Mouse (Mus musculus) cerebellum, adult 2 months (tissue): ENCODE results near the gene Cda. TPM values are rescaled to one million over a fixed set of nuclear protein-coding genes. Genes with fewer than 3 reads are reported as not detected.
A peak's percentile ranks its signal among the peaks of the same experiment; 100 is the strongest.

Experiments used
- DNase-seq, 2 experiments: peaks; one replicate each; pipeline ENCODE4 v3.0.0; 2021
- H3K27ac ChIP-seq: fragments of 200-500 bp; 2 replicates; pipeline ENCODE4 v1.5.1; 2012; ENCODE audit warnings: low read length, control low read depth, inconsistent platforms; ENCODE audit not compliant: insufficient read depth
- H3K27me3 ChIP-seq: fragments of 200-500 bp; 2 replicates; pipeline ENCODE4 v1.6.1; 2012; ENCODE audit warnings: inconsistent platforms, mild to moderate bottlenecking, low read length, moderate library complexity; ENCODE audit not compliant: control insufficient read depth, insufficient read depth
- H3K4me1 ChIP-seq: fragments of 200-500 bp; 2 replicates; pipeline ENCODE4 v1.6.1; 2011; ENCODE audit warnings: low read length; ENCODE audit not compliant: control insufficient read depth, insufficient read depth
- H3K4me3 ChIP-seq: fragments of 200-500 bp; replicated peaks from 2 replicates; pipeline ENCODE3; 2011; ENCODE audit warnings: mild to moderate bottlenecking, low read depth, low read length, control low read depth; ENCODE audit not compliant: insufficient read depth
- CTCF ChIP-seq: fragments of 200-500 bp; IDR thresholded peaks from 2 replicates; pipeline ENCODE4 v1.5.1; 2011; ENCODE audit warnings: low read depth, mild to moderate bottlenecking, control low read depth, low read length, moderate library complexity, borderline replicate concordance; ENCODE audit not compliant: insufficient read depth
- POLR2A ChIP-seq: fragments of 200-500 bp; IDR thresholded peaks from 2 replicates; pipeline ENCODE4 v1.6.1; 2011; ENCODE audit warnings: low read length, control low read depth, borderline replicate concordance; ENCODE audit not compliant: insufficient read depth
- WGBS: fragments of 180-500 bp; shearing (Covaris S2); methylation state at CpG from one replicate; pipeline ENCODE4 v1.1.7; 2018; 5-methylcytosine and 5-hydroxymethylcytosine counted together
- polyA plus RNA-seq: library from polyadenylated mRNA; depleted of rRNA; stranded (reverse); fragments of >200 nt; gene quantifications from 2 replicates; pipeline ENCODE4 v1.2.3, GENCODE M21; 2012; rRNA removed

Gene Cda
- 12.6 and 15.4 TPM in 2 replicates for polyA plus RNA-seq

GRCm38 (mm10) chr4:138367641-138368497, at the start of gene Cda:
Cda (minus strand) TSS chr4:138367992.
- TF ChIP-seq POLR2A (no peak), CTCF (no peak)
- Histone ChIP-seq H3K27ac (no peak within 1 kb of the TSS), H3K4me1 (peaks cover 3% of the 10 kb centered on the region), H3K4me3 (peak within 1 kb of the TSS; percentile 55), H3K27me3 (no peaks in the 10 kb centered on the region)
- peak; percentile 66 to 73 for DNase-seq
- WGBS = 6% methylated on average over 34 of the region's 34 CpGs

- Histone ChIP-seq H3K4me3 (no peak overlapping the region), H3K27me3 (no peaks in the 10 kb centered on the region), H3K27ac (no peak overlapping the region), H3K4me1 (no peaks in the 10 kb centered on the region)
- DNase-seq = no peak
- TF ChIP-seq POLR2A = no peak
- no peak for TF ChIP-seq CTCF
- WGBS = 50% methylated on average over 5 of the region's 5 CpGs
Measured at GRCm38 (mm10) chr4:138416414-138416813, 48.6 kb upstream of the Cda start.

GRCm38 (mm10) chr4:138415991-138416390, 48.2 kb upstream of the Cda start:
- WGBS = 55% methylated on average over 3 of the region's 3 CpGs
- no peak for DNase-seq
- TF ChIP-seq CTCF (no peak), POLR2A (no peak)
- Histone ChIP-seq H3K27ac (no peak overlapping the region), H3K27me3 (no peaks in the 10 kb centered on the region), H3K4me3 (no peak overlapping the region), H3K4me1 (no peaks in the 10 kb centered on the region)

GRCm38 (mm10) chr4:138414725-138415124, 46.9 kb upstream of the Cda start:
- TF ChIP-seq CTCF (no peak), POLR2A (no peak)
- no peak overlapping the region for H3K4me3 ChIP-seq
- WGBS = 25% methylated on average over 6 of the region's 6 CpGs
- DNase-seq = no peak
- H3K4me1 ChIP-seq = no peaks in the 10 kb centered on the region
- no peaks in the 10 kb centered on the region for H3K27me3 ChIP-seq
- no peak overlapping the region for H3K27ac ChIP-seq

GRCm38 (mm10) chr4:138411504-138412121, 43.8 kb upstream of the Cda start:
- H3K27ac ChIP-seq = no peak overlapping the region
- no peak for DNase-seq
- 58% methylated on average over 7 of the region's 7 CpGs for WGBS
- TF ChIP-seq POLR2A (no peak), CTCF (no peak)
- H3K4me3 ChIP-seq = no peak overlapping the region
- H3K27me3 ChIP-seq = no peaks in the 10 kb centered on the region
- no peaks in the 10 kb centered on the region for H3K4me1 ChIP-seq

- Histone ChIP-seq H3K27me3 (no peaks in the 10 kb centered on the region), H3K4me3 (no peak overlapping the region), H3K27ac (no peak overlapping the region), H3K4me1 (no peaks in the 10 kb centered on the region)
- no peak for DNase-seq
- 22% methylated on average over 5 of the region's 5 CpGs for WGBS
- TF ChIP-seq POLR2A (no peak), CTCF (no peak)
Measured at GRCm38 (mm10) chr4:138411011-138411410, 43.2 kb upstream of the Cda start.

- WGBS = 78% methylated on average over 12 of the region's 13 CpGs
- Histone ChIP-seq H3K27ac (no peak overlapping the region), H3K4me1 (no peaks in the 10 kb centered on the region), H3K4me3 (no peak overlapping the region), H3K27me3 (no peaks in the 10 kb centered on the region)
- TF ChIP-seq POLR2A = no peak
- TF ChIP-seq CTCF = no peak
- no peak for DNase-seq
Measured at GRCm38 (mm10) chr4:138407479-138408194, 39.8 kb upstream of the Cda start.

GRCm38 (mm10) chr4:138404806-138405205, 37.0 kb upstream of the Cda start:
- no peaks in the 10 kb centered on the region; the same call in 1 of the 2 replicates for H3K27me3 ChIP-seq
- peak in 1 of 2 experiments; percentile 35 for DNase-seq
- WGBS = 0% methylated on average over 2 of the region's 2 CpGs
- H3K4me1 ChIP-seq = no peaks in the 10 kb centered on the region
- no peak overlapping the region for H3K4me3 ChIP-seq
- TF ChIP-seq POLR2A = no peak
- TF ChIP-seq CTCF = peak; percentile 58; the same call in 1 of the 2 replicates
- H3K27ac ChIP-seq = no peak overlapping the region
